8 mouse cellular contexts compared by ENCODE assay signal in genomic region chr19:32756900-32757725, GRCm38 (mm10). TPM values are rescaled to one million over a fixed set of nuclear protein-coding genes. Genes with fewer than 3 reads are reported as not detected.
DNase-seq lines count a peak whose midpoint lies in the region; ATAC-seq and TF ChIP-seq lines count a peak whose summit lies in the region.

TSS of gene Pten (plus strand) at chr19:32757497.

- no peaks in the 10 kb centered on the region; the same call in 1 of the 2 replicates for H3K36me3 ChIP-seq in ES-E14 (ENCODE audit: control insufficient read depth, insufficient read depth, low read length, poor library complexity, severe bottlenecking)
- no peaks in the 10 kb centered on the region for H3K36me3 ChIP-seq in forebrain, embryonic 14.5 days (ENCODE audit: control insufficient read depth, insufficient read depth, low read length)
- no peaks in the 10 kb centered on the region for H3K36me3 ChIP-seq in liver, postnatal 0 days (replicated peaks; ENCODE audit: insufficient read depth, low read length)
- H3K36me3 ChIP-seq in neural tube, embryonic 13.5 days, result no peaks in the 10 kb centered on the region

- TF ChIP-seq CTCF in liver, postnatal 0 days (IDR thresholded peaks at IDR 0.05; ENCODE audit: low read depth), result 0 out of 2 replicates have a peak, but pooled peaks have one; percentile 0

- no peaks in the 10 kb centered on the region for H3K9me3 ChIP-seq in ES-E14 (ENCODE audit: control insufficient read depth, insufficient read depth, low read depth, low read length)
- no peaks in the 10 kb centered on the region for H3K9me3 ChIP-seq in forebrain, embryonic 14.5 days (replicated peaks; ENCODE audit: control insufficient read depth, low read length)
- no peaks in the 10 kb centered on the region for H3K9me3 ChIP-seq in liver, postnatal 0 days (ENCODE audit: low read length)
- no peaks in the 10 kb centered on the region for H3K9me3 ChIP-seq in neural tube, embryonic 13.5 days

- peaks cover 5 to 11% of the 10 kb centered on the region in 2 experiments for H3K4me1 ChIP-seq in ES-E14 (ENCODE audit: control insufficient read depth in 2 of 2, insufficient read depth in 2 of 2, low read length in 2 of 2, poor library complexity in 1 of 2)
- peaks cover 19% of the 10 kb centered on the region for H3K4me1 ChIP-seq in forebrain, embryonic 14.5 days (ENCODE audit: control insufficient read depth, insufficient read depth, low read length)
- H3K4me1 ChIP-seq in liver, postnatal 0 days (ENCODE audit: insufficient read depth), result peaks cover 17% of the 10 kb centered on the region
- H3K4me1 ChIP-seq in neural tube, embryonic 13.5 days (replicated peaks), result peaks cover 39% of the 10 kb centered on the region

- peak within 1 kb of the TSS; percentile 96 to 98 for H3K4me3 ChIP-seq in ES-E14 (ENCODE audit: insufficient read depth in 1 of 2, low read depth in 1 of 2, low read length in 2 of 2, poor library complexity in 1 of 2, severe bottlenecking in 1 of 2)
- H3K4me3 ChIP-seq in forebrain, embryonic 14.5 days (ENCODE audit: low read depth, low read length), result peak within 1 kb of the TSS; percentile 98
- H3K4me3 ChIP-seq in liver, postnatal 0 days (ENCODE audit: low read depth, low read length), result peak within 1 kb of the TSS; percentile 93
- peak within 1 kb of the TSS; percentile 96 for H3K4me3 ChIP-seq in neural tube, embryonic 13.5 days

- H3K9ac ChIP-seq in ES-E14 (ENCODE audit: insufficient read depth, low read depth, low read length, poor library complexity, severe bottlenecking), result peak within 1 kb of the TSS; percentile 97
- H3K9ac ChIP-seq in forebrain, embryonic 14.5 days (ENCODE audit: low read length), result peak within 1 kb of the TSS; percentile 99
- H3K9ac ChIP-seq in liver, postnatal 0 days (replicated peaks), result peak within 1 kb of the TSS; percentile 95
- H3K9ac ChIP-seq in neural tube, embryonic 13.5 days, result peak within 1 kb of the TSS; percentile 100

- peak within 1 kb of the TSS; percentile 89 for H3K4me2 ChIP-seq in forebrain, embryonic 14.5 days (ENCODE audit: low read length)
- H3K4me2 ChIP-seq in liver, postnatal 0 days (ENCODE audit: low read depth, low read length), result peak within 1 kb of the TSS; percentile 100
- peak within 1 kb of the TSS; percentile 96 for H3K4me2 ChIP-seq in neural tube, embryonic 13.5 days

- peak within 1 kb of the TSS; percentile 92 for H3K27ac ChIP-seq in ES-E14 (ENCODE audit: insufficient read depth, low read depth, low read length, poor library complexity, severe bottlenecking)
- peak within 1 kb of the TSS; percentile 99 for H3K27ac ChIP-seq in forebrain, embryonic 14.5 days (ENCODE audit: low read depth, low read length)
- H3K27ac ChIP-seq in liver, postnatal 0 days (ENCODE audit: low read depth), result peak within 1 kb of the TSS; percentile 97
- H3K27ac ChIP-seq in neural tube, embryonic 13.5 days (replicated peaks), result peak within 1 kb of the TSS; percentile 99

- in situ Hi-C loops in ES-E14 (cut with MboI; ENCODE audit: low sequenced_read_pairs in 2 of 2, unreplicated experiment in 2 of 2), result loop anchor here in 1 of 2 experiments (5.0 kb wide), 1 partner anchor 35 kb away; no protein-coding TSS in a partner anchor

- WGBS in forebrain, embryonic 14.5 days, result under 1% methylated on average over 65 of the region's 77 CpGs
- under 1% methylated on average over 42 of the region's 77 CpGs for WGBS in liver, postnatal 0 days (ENCODE audit: insufficient replicate concordance)
- under 1% methylated on average over 53 of the region's 77 CpGs for WGBS in neural tube, embryonic 13.5 days

- no peaks in the 10 kb centered on the region for H3K27me3 ChIP-seq in forebrain, embryonic 14.5 days (replicated peaks; ENCODE audit: control insufficient read depth, insufficient read depth, low read length)
- H3K27me3 ChIP-seq in liver, postnatal 0 days (ENCODE audit: insufficient read depth, low read length), result no peaks in the 10 kb centered on the region
- H3K27me3 ChIP-seq in neural tube, embryonic 13.5 days, result no peaks in the 10 kb centered on the region

- TF ChIP-seq EP300 in liver, postnatal 0 days (IDR thresholded peaks at IDR 0.05; ENCODE audit: low read depth), result no peak

- peak; percentile 83 for DNase-seq in ES-E14 (ENCODE audit: low read depth, low spot score)
- DNase-seq in cerebellum, adult 11 months, result peak; percentile 97
- DNase-seq in forebrain, embryonic 14.5 days (ENCODE audit: low spot score), result peak; percentile 96
- peak; percentile 97 to 98 for DNase-seq in heart, postnatal 10 days
- DNase-seq in layer of hippocampus, adult 11-12 months (ENCODE audit: low spot score), result peak; percentile 95
- peak; percentile 97 for DNase-seq in liver, postnatal 0 days
- peak; percentile 91 for DNase-seq in telencephalon, adult 2 months (ENCODE audit: low read depth, low spot score)

- peak; percentile 90 for ATAC-seq in forebrain, embryonic 14.5 days
- peak; percentile 81 for ATAC-seq in liver, postnatal 0 days
- peak; percentile 90 for ATAC-seq in neural tube, embryonic 13.5 days (ENCODE audit: low read depth)

- intact Hi-C loops in heart, postnatal 10 days (cut with DNase I), result loop anchor here (2.0 to 5.0 kb wide), 3 partner anchors 130 to 355 kb away; no protein-coding TSS in a partner anchor

TF ChIP-seq in ES-E14, 5 proteins besides CTCF, POLR2A, EP300 and RAD21:
- TF ChIP-seq HCFC1 (IDR thresholded peaks at IDR 0.05; ENCODE audit: borderline replicate concordance, insufficient read depth, low read length) (peak; percentile 71; the same call in 1 of the 2 replicates), MAFK (IDR thresholded peaks at IDR 0.05; ENCODE audit: insufficient read depth, low read depth, low read length) (no peak), ZNF384 (IDR thresholded peaks at IDR 0.05; ENCODE audit: low read depth, low read length) (no peak), CHD2 (IDR thresholded peaks at IDR 0.05; ENCODE audit: low read depth, low read length) (peak; percentile 82), ZC3H11A (IDR thresholded peaks at IDR 0.05; ENCODE audit: borderline replicate concordance, low read depth, low read length) (no peak)

RNA-seq across cellular contexts. Expression of gene Pten, which starts in this region (rescaled TPM):
- total RNA-seq in ES-E14 (2012; rRNA removed), result 70.8 and 76.5 TPM in 2 replicates
- 15.6 and 18.3 TPM in 2 replicates for polyA plus RNA-seq in forebrain, embryonic 14.5 days (2014; fragmentation: Nextera tagmentation; extraction: Ambion mirVana)
- total RNA-seq in heart, postnatal 10 days (2021), result 10 to 100 TPM; 52.7 to 60.3 TPM
- polyA plus RNA-seq in liver, postnatal 0 days (2015; fragmentation: Nextera tagmentation; extraction: Ambion mirVana), result 5.1 and 5.9 TPM in 2 replicates
- polyA plus RNA-seq in neural tube, embryonic 13.5 days (2015; fragmentation: Nextera tagmentation; extraction: Ambion mirVana), result 10.0 and 11.5 TPM in 2 replicates

Comparison
In these comparisons a context has a peak if more than half of its experiments do, and no peak if none do; other contexts are left out.
1. Peak in every context shown above with its lines: DNase-seq, ATAC-seq, H3K4me3 ChIP-seq and H3K27ac ChIP-seq.